Mouse (Mus musculus) yolk sac, embryonic 10.5 days (tissue): ENCODE measurements around the gene Phf11a.
"Not testable (repeated sequence)": the region's sequence is repeated elsewhere in the genome, so short reads cannot be mapped to it uniquely, and the experiment has no call there.

Source experiments
- DNase-seq: peaks from one replicate; pipeline ENCODE4 v3.0.0-alpha.2; 2017; ENCODE audit warnings: low spot score

Gene Phf11a

GRCm38 (mm10) chr14:59297391-59297790 is at the start of gene Phf11a:
TSS of gene Phf11a (minus strand) at chr14:59297522.
- DNase-seq = not testable (repeated sequence)

DNA sequence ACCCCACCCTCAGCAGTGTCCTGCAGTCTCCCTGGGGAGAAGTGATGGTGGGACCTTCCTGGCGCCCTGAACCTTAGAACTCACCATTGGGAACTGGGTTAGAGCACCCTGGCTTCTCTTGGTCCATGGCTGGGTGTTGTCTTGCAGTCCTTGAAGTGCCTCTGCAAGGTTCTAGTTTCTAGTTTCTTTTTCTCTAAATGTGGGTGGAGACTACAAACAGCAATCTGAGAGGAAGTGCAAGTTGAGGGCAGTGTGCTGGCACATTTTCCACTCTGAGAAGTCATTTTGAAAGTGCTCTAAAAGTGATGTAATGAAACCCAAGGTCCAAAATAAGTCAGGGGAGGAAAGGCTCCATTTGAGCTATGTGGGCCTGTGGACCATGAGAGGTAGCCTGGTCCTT is 43.9 kb upstream of the Phf11a start, which contains the start of gene Phf11b:
TSS of gene Phf11b (minus strand) at position 163 of the 400 bp plus-strand sequence.
- not testable (repeated sequence) for DNase-seq

DNA sequence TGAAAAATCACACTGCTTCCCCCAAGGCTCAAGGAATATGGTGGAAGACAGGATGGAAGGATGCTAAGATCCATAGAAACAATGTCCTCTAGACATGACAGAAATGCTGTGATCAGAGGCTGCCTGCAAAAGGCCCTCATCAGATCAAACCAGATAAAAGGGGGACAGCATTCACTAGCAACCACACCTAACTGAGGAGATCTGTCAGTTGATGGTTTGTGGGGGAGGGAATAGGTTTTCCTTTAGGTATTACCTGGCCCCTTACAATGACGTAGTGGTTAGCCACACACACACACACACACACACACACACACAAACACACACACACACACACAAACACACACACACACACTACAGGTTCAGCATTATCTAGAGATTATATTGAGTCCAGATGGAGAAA is 42.2 kb upstream of the Phf11a start:
- DNase-seq = no peak

DNA sequence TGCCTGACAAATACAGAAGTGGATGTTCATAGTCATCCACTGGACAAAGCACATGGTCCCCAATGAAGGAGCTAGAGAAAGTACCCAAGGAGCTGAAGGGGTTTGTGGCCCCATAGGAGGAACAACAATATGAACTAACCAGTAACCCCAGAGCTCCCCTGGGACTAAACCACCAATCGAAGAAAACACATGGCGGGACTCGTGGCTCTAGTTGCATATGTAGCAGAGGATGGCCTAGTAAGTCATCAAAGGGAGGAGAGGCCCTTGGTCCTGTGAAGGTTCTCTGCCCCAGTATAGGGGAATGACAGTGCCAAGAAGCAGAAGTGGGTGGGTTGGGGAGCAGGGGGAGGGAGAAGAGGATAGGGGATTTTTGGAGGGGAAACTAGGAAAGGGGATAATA is 38.7 kb upstream of the Phf11a start:
- DNase-seq = not testable (repeated sequence)

GRCm38 (mm10) chr14:59330499-59330898 is 33.2 kb upstream of the Phf11a start:
- peak; percentile 9 for DNase-seq

DNA sequence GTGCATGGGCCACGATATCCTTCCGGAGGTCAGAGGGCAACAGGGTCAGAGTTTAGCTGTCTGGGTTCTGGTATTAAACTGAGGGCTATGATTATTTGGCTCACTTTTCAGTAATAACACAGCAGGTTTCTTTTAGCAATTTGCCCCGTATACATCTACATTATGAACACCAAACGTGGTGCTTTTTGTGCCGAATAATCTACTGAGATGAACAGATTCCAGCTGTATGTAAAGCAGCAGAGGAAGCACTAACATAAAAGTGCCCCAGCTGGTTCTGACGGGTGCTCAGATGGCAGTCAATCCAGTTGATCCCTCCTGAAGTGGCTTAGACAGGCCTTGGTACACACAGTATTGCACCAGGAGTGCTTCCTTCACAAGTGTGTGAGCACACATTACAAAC is 22.6 kb upstream of the Phf11a start:
- not testable (repeated sequence) for DNase-seq

GRCm38 (mm10) chr14:59319036-59319435 is 21.7 kb upstream of the Phf11a start:
- not testable (repeated sequence) for DNase-seq

DNA sequence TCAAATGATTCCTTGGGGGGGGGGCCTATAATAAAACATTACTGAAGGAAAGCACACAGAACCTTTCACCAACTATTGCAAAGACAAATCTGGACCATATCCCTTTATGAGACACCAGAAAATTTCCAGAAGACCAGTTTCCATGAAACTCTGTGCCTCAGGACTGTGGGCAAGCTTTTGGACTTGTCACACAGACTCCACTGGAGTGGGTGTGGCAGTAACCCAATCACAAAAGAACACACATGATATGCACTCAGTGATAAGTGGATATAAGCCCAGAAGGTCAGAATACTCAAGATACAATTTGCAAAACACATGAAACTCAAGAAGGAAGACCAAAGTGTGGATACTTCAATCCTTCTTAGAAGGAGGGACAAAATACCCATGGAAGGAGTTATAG is 5.6 kb downstream of the Phf11a start:
- DNase-seq = not testable (repeated sequence)

DNA sequence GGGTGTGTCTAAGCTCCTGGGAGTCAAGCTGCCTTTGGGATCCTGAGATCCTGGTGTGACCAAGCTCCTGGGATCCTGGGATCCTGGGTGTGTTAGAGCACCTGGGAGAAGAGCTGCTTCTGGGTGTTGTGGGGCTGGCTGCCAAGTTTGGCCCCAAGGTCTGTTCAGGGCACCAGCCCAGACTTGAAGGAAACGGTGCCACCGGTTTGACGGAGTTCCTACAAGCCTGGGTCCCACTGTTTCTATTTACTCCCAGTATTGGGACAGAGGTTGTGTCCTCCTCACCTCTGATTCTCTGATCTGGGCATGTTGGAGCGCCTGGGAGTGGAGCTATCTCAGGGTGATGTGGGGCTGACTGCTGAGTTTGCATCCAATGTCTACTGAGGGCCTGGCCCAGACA is 22.4 kb downstream of the Phf11a start:
- not testable (repeated sequence) for DNase-seq

DNA sequence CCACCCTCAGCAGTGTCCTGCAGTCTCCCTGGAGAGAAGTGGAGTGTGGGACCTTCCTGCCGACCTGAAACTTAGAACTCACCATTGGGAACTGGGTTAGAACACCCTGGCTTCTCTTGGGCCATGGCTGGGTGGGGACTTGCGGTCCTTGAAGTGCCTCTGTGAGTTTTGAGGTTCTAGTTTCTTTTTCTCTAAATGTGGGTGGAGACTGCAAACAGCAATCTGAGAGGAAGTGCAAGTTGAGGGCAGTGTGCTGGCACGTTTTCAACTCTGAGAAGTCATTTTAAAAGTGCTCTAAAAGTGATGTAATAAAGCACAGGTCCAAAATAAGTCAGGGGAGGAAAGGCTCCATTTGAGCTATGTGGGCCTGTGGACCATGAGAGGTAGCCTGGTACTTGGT is 37.3 kb downstream of the Phf11a start, which contains the start of gene Gm6904:
TSS of gene Gm6904 (minus strand) at position 161 of the 400 bp plus-strand sequence.
- DNase-seq = no peak

GRCm38 (mm10) chr14:59255861-59256260 is 41.5 kb downstream of the Phf11a start:
- not testable (repeated sequence) for DNase-seq

GRCm38 (mm10) chr14:59250350-59250749 is 47.0 kb downstream of the Phf11a start:
- peak; percentile 9 for DNase-seq

- no peak for DNase-seq
Measured at GRCm38 (mm10) chr14:59233635-59234034, 63.7 kb downstream of the Phf11a start.

DNA sequence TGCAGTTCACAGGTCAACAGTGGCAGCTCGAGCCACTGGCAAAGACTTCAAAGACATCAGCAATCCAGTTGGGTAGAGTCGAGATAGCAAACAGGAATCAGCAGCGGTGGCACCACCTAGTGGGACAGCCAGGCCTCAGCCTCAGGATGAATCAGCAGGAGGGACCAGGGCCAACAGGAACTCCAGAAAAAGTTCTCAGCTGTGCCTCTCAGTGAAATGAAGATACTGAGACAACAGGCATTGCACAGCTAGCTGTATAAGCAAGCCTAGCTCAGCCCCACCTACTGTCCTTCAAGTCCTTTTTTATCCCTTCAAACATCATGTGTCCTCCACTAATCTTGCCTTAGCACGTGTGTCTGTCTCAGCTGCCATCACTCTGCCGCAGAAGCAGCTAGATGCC is 65.3 kb downstream of the Phf11a start:
- DNase-seq = no peak

DNA sequence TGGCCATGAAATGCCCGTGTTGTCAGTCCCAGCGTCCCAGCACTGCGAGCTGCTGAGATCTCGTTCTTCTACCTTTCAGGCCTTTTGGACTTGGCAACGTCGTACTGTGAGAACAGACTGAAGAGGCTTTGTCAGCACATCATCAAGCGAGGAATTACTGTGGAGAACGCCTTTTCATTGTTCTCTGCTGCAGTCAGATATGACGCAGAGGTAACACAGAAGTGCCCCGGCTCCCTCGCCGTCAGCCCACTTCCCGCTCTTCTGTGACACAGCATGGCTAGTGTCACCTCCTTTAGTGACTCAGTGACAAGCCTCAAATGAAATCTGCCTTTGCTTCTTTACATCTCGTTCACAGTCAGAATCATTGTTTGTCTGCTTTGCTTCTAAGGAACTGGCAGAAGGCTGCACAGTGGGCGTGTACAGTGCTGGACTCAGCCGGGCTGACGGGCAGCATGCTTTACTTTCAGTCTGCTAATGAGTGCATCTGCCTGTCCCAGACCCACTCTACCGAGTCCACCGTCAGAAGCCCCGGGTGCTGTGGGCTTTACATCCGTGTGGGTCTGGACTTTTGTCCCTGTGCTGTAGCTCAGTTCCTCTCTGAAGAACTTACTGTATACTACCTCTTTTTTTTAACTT is 66.9 kb downstream of the Phf11a start:
- DNase-seq = no peak

DNA sequence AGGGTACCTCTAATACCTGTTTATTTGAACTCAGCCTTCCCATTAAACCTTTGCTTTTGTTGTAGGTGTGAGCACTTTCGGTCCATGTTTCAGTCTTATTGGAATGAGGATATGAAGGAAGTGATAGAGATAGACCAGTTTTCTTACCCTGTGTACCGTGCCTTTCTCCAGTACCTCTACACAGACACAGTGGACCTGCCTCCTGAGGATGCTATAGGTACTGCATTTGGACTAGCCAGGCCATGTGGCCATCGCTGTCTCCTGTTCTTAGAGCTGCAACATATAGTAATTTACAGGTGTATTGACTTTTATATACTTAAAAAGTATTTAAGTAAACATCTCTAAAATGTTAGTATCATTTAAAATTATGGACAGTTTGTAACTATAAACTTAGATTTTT is 67.5 kb downstream of the Phf11a start:
- DNase-seq = no peak
